Mouse (Mus musculus): ENCODE measurements at regions not wholly inside any gene's neighbourhood (a gene's known extent, or its start where the extent isn't known, plus 50 kb on each side); places are given as distances from the start of the nearest gene placed in this dataset.
A peak's percentile ranks its signal among the peaks of the same experiment; 100 is the strongest.

- no peak for DNase-seq
Observed at GRCm38 (mm10) chr13:91274131-91274530, 50.4 kb upstream of the Atg10 start.

GRCm38 (mm10) chr13:91274615-91275014 lies 50.8 kb upstream of the Atg10 start:
- DNase-seq = peak; percentile 14

- DNase-seq = no peak
Observed at GRCm38 (mm10) chr13:91279487-91279886, 55.7 kb upstream of the Atg10 start.

- DNase-seq = no peak
Observed at GRCm38 (mm10) chr13:91295552-91296170, 71.9 kb upstream of the Atg10 start.

- DNase-seq = no peak
Observed at GRCm38 (mm10) chr13:91296521-91297160, 72.9 kb upstream of the Atg10 start.

GRCm38 (mm10) chr13:91301849-91302248 lies 78.1 kb upstream of the Atg10 start:
- no peak for DNase-seq

GRCm38 (mm10) chr13:91305697-91306405 lies 82.1 kb upstream of the Atg10 start:
- peak; percentile 17 for DNase-seq

- DNase-seq = no peak
Observed at GRCm38 (mm10) chr13:91306545-91306944, 82.8 kb upstream of the Atg10 start.

- DNase-seq = no peak
Observed at GRCm38 (mm10) chr13:91312905-91313571, 89.3 kb upstream of the Atg10 start.

- DNase-seq = no peak
Observed at GRCm38 (mm10) chr13:91322331-91322730, 98.6 kb upstream of the Atg10 start.

- DNase-seq = no peak
Observed at GRCm38 (mm10) chr13:91326834-91327233, 103.1 kb upstream of the Atg10 start.

- DNase-seq = no peak
Observed at GRCm38 (mm10) chr13:91334283-91334682, 110.5 kb upstream of the Atg10 start.

- no peak for DNase-seq
Observed at GRCm38 (mm10) chr13:91344139-91344538, 115.9 kb upstream of the Ssbp2 start.

GRCm38 (mm10) chr13:91348489-91349083 lies 111.5 kb upstream of the Ssbp2 start:
- no peak for DNase-seq

GRCm38 (mm10) chr13:91352311-91352710 lies 107.8 kb upstream of the Ssbp2 start:
- DNase-seq = no peak

- DNase-seq = no peak
Observed at GRCm38 (mm10) chr13:91356516-91356915, 103.6 kb upstream of the Ssbp2 start.

GRCm38 (mm10) chr13:91360121-91360520 lies 100.0 kb upstream of the Ssbp2 start:
- no peak for DNase-seq

- DNase-seq = peak; percentile 84
Observed at GRCm38 (mm10) chr13:91365270-91365952, 94.7 kb upstream of the Ssbp2 start.

- DNase-seq = no peak
Observed at GRCm38 (mm10) chr13:91366540-91366939, 93.5 kb upstream of the Ssbp2 start.

- DNase-seq = no peak
Observed at GRCm38 (mm10) chr13:91367896-91368556, 92.1 kb upstream of the Ssbp2 start.

GRCm38 (mm10) chr13:91368664-91369063 lies 91.4 kb upstream of the Ssbp2 start:
- DNase-seq = no peak

GRCm38 (mm10) chr13:91370021-91370420 lies 90.1 kb upstream of the Ssbp2 start:
- DNase-seq = no peak

Data from right cerebral cortex, postnatal 4 days (tissue).